Mouse (Mus musculus) neural tube, embryonic 10.5 days (tissue): ENCODE data around the gene Armc3.
"Not testable (repeated sequence)": the region's sequence is repeated elsewhere in the genome, so short reads cannot be mapped to it uniquely, and the experiment has no call there.

Experiments
- DNase-seq: peaks from one replicate; pipeline ENCODE4 v3.0.0-alpha.2; 2017; ENCODE audit warnings: low spot score; ENCODE audit errors: extremely low spot score

Gene Armc3

DNA sequence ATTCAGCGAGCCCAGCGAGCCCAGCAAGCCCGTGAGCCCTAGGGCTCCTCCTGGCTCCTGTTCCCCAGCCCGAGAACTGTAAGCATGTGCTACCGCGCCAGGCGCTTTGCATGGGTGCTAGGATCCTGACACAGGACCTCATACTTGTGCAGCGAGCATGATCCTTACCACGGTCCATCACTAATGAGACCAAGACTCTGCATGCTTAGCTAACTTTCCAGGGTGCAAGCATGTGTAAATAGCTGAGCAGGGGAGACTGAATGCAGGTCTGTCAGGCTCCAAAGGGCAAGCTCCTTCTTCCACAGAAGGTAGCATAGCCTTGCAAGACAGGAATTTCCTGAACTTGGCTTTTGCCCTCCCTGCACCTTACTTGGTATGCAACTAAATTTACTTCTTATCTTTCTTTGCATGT is 71.6 kb downstream of the Armc3 start:
- DNase-seq, result no peak

DNA sequence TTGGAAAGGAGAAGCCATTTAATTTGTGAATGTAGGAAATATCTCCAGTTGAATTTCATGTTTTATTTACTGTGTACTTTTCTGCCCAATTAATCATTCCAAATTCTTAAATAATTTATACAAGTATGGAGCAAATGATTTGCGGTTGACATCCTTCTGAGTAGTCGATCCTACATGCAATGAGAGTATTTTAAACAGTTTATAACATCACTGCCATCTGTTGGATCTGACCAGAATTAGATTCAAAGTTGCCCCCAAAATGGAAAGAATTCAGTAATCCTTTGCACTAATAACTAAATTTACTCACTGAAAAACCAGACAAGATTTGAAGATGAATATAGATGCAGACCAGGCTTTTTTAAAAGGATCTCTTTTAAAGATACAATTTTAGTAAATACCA is 75.5 kb downstream of the Armc3 start:
- DNase-seq, result no peak

DNA sequence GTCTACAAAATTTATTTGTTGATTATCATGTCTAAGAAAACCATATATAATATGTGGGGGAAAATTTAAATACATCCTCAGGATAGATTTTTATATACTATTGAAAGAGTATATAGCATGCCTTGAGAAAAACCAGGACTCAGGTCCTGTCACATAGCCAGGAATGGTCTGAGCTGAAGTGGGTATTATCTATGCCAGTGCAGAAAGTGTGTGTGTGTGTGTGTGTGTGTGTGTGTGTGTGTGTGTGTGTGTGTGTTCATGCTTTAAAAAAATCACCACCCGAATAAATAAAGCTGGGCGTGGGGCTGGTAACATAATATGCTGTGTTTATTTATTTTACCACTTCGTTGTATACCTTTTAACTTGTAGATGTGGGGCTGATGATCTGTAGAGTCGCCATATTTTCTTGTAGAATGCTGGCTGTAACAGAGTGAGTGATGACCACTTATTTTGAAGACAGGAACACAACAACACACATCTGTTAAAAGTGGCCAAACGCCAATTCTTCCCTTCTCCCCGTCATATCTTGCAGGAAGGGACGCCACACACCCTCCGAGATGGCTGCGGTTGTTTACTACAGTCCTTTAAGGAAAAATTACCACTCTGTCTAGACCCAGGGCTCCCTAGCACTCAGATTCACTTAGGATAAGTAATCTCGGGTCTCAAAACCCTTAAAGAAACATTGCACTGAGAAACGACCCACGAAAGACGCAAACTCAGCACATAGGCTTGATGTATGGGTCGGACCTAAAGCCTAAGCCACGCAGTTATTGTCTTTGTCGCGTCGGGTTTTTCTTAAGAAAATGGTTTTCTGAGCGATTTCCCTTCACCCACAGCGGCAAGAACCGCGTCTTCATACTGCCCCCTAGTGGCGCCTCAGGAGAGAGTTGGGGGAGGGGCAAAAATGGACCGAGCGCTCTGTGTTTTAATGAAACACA is 76.8 kb downstream of the Armc3 start:
- peak; percentile 82 for DNase-seq

DNA sequence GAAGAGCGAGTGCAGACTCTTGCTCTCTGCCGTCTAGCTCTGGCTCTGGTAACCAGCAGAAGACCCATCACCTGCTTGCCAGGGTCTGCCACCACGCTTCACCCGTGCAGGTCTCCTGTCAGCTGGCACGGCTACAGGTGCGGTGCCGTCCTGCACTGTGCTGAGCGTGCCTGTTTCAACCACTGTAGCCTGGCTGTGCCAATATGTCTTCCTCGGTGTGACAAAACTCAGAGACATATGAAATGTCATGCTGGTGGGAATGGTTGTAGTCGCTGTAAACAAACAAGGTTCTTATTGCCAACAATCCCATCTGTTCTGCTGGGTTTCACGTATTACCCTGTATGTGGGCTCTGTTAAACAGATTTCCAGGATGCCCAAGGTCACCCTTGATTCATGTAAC is 81.2 kb downstream of the Armc3 start:
- DNase-seq, result no peak

DNA sequence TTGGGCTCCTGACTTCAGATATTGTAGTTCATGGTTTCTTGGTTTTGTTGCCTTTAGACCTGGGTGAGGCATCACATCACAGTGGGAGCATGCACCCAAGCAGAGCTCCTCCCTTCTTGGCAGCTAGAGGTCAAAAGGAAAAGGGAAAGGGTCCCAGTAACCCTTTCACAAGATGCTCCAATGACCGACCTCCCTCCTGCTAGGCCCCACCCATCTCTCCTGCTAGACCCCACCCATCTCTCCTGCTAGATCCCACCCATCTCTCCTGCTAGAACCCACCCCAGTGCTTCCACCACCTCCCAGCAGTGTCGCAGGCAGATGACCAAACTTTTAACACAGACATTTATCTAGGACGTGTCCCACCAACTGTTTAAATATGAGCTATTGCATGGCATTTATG is 93.3 kb downstream of the Armc3 start:
- DNase-seq, result no peak

DNA sequence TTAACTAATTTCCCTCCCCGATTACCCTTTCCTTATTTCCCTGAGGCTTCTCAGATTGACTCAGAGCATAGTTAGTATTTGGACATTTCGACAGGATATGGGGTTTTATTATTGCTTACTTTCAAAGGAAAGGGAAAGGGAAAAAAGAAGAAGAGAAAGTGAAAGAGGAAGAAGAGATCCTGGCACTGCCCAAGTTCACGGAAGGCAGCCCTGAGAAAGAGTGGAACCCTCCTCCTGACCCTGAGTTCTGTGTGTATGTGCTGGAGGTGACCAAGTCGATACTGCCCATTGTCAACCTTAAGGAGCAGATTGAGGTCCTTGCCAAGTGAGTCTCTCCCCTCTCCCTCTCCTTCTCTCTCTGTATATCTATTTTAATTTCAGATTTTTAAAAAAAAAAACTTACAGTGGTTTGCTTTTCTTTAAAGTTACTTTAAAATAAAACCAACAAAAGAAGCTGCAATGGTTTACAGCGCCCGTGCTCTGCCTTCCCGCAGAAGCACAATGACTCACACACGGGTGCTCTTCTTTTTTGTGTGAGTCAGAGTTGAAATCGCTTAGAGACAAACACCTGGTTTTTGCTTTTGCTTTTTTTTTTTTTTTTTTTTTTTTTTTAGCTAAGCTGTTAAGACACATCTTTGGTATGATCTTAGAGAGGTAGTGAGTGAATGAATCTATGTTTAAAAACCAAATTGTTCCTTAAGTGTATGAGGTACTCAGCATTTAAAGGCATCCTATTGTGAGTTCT is 101.4 kb downstream of the Armc3 start:
- DNase-seq, result no peak

DNA sequence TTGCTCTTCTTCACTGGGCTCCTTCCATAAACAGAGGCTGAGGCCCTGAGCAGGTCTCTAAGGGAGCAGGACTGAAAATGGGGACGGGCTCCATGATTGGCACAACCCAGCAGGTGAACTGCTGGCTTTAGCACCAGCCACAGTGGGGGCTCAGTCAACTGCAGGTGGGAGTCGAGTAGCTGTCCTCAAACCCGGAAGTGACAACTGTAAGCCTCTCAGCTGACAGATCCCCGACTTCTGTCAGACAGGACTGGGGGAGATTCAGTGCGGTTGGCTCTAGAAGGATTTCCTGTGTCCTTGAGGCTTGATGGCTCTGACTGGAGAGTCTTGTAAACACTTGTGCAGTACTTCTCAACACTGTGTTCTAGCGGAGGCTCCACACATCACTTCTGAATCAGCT is 102.1 kb downstream of the Armc3 start:
- no peak for DNase-seq

DNA sequence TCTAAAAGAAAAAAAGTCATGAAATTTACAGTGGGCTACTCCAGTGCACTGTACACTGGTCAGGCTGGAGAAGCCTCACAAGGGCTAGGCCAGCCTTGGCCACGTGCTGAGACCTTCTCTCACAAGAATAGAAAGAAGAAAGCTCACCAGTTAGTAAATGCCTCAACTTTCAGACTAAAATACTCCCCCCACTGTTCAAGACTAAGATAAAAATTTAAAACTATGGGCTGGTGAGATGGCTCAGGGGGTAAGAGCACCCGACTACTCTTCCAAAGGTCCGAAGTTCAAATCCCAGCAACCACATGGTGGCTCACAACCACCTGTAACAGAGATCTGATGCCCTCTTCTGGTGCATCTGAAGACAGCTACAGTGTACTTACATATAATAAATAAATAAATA is 104.0 kb downstream of the Armc3 start:
- not testable (repeated sequence) for DNase-seq

DNA sequence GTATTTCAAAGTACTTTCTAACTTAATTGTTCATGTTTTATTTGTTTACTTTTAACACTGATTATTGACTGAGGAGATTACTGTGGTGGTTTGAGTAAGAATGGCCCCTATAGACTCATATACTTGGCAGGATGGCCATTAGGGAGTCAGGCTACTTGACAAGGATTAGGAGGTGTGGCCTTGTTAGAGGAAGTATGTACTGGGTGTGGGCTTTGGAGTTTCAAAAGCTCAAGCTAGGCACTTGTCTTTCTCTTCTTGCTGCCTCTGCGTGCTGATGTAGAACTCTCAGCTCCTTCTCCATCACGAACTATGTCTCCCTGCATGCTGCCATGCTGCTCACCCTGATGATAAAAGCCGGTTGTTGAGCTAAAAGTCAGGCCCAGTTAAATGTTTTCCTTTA is 111.4 kb downstream of the Armc3 start:
- DNase-seq, result no peak

DNA sequence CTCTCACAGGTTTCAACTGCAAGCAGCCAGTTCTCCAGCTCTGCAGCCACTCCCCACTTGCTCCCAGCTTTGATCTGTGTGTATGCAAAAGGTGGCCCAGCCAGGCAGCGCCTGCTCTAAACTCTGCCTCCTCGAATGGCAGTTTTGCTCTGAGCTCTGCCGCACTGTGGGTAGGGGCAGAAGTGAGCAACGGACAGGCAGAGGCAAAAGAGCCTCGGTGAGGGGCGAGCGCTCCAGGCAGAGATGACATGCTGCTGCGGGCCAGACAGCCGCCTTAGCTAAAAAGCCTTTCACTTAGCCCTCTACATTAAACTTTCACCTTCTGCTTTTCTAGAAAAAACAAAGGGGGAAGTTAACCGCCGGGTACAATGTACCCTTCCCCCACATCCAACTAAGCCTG is 117.0 kb downstream of the Armc3 start:
- no peak for DNase-seq

DNA sequence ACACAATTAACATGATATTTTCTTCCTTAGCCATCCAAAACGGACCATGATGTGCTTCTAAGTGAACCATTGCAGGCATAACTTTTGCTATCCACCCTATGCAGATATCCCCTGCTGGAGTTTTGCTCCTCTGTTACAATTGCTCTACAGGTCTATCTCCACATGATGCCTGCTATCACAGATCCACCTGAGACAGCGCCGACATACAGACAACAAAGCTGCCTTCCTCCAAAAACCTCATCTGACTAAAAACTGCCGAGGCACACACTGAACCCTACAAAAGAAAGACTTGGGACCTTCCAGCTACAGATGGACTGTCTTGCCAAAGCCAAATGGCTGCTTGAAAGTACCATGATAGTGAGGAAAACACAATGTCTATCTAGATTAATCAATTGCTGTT is 117.6 kb downstream of the Armc3 start:
- no peak for DNase-seq

DNA sequence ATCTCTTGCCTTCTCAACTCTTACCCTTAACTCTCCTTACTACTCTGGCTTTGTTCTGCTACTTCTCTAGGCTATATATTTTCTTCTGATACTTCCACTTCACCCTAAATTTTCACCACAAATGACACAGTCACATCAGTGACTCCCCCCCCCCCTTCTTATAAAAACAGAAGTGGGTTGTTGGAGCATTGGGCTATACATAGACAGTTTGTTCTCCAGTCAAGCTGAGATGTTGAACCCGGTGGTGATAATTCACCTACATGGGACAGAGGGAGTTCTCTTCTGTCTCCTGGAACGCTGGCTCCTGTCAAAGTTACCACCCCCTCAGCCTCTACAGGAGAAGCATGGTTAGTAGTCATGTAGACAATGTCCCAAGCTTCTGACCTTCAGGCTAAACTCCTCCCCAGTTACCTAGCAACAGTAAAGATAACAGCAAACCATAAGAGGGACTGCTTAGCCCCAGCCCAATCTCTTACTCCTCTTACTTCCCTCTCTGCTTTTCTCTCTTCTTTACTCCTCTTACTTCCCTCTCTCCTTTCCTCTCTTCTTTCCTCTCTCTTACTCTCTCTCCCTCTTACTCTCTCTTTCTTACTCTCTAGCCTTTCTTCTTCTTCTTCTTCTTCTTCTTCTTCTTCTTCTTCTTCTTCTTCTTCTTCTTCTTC is 118.2 kb downstream of the Armc3 start:
- not testable (repeated sequence) for DNase-seq

DNA sequence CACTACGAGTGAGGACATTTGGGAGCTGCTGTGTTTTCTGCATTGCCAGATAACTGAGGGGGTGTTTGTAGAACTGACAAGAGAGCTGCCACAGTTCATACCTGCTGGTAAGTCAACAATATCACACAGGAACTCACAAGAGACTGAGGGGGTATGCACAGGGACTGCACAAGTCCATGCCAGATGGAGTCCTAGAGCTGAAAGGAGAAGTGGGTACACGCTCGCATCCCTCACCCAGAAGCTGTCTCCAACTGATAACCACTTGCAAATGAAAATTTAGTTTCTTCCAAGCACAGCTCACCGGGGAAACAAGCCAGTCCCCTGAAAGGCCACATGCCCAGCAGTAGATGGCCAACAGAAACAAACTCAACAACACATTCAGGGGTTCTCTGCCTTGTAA is 119.4 kb downstream of the Armc3 start:
- no peak for DNase-seq

DNA sequence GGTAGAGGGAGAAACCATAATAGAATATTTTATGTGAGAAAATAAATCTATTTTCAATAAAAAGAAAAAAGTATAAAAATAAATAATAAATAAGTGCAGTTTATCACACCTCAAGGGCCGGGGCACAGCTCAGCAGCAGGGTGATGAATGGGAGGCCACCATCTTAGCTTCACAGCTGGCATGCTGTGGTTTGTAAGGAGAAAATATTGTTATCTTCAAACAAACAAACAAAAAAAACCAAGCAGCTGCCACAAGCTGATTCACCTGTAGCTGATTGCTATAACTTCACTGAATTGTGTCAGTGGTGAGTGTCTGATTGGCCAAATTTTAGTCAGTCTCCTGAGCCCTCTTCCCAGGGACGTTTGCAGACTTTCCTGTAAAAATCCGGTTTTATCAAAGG is 120.2 kb downstream of the Armc3 start:
- DNase-seq, result no peak

DNA sequence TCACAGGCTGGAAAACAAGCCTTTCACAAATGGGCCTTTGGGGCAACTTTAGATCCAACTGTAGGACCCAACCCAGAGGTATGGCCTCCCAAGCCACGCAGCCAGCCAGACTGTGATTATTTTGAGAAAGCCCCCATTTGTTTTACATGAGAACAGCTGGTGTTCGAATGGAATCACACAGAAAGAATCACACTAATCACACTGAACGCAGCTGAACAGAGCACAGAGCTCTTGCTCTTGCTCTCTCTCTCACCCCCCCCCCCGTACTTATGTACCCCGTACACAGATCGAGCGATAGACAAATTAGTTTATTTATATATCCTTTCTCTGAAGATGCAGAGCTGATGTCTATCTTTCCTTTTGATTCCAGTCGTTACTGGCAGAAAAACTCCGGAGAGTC is 123.3 kb downstream of the Armc3 start:
- DNase-seq, result no peak

DNA sequence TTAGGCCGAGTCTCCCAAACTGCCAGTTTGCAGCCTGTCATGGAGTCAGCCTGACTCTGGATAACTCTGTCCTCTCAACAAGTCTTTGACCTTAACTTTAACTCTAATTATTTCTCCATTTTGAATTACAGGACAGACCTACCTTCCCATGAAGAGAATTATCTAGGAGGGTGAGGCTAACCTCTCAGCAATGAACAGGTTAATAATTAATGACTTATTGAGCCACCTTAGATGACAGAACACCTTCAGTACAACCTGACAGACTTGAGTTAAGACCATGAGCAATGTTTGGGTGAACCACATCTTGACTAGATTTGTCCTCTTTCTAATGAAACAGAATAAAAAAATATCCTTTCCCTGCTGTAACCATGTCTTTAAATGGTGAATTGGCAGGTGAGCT is 127.3 kb downstream of the Armc3 start:
- no peak for DNase-seq

DNA sequence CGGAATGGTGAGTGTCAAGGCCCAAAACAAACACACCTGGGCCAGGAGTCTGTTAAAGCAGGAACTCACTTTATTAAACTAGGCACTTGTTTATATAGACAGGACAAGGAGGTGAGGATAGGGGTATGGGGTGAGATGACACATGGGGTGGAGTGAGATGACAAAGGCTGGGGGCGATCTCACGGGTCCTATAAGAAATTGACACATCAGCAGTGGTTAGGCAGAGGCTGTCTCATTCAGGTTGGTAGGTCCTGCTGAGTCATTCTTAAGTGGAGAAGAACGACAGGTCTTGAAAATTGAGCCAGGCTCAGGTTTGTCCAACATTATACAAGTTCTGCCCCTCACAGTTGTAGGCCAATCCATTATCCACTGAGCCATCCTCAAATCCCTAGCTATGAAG is 128.7 kb downstream of the Armc3 start:
- no peak for DNase-seq

DNA sequence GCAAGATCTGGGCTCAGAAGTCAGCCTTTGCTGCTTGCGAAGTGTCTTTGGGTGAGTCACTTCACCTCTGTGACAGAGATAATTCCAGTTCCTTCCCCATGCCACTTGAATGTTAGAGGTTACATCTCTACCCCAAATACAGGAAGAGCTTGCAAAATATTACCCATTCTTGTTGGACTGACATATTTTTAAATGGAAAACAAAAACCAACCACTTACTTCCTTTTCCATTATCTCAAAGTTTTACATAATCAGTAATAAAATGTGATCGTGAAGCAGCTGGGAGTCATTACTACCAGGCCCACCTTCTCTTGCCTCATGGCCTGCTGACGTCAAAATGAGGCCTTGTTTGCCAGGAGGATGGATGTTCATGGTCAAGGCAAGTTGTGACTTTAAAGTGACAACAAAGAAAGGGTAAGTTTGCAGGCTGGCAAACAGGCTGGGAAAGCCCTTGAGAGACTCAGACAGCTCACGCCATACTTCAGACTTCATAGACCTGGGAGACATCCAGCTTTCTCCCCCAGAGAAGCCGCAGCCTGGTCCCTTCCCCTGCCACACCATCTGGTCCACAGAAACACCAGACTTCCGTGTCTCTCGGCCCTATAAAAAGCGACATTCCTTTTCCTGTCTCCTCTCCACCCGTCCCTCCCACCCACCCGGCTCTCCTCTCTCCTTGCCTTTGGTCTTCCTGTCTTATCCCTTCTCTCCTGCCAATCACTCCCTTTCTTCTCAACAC is 145.0 kb downstream of the Armc3 start:
- no peak for DNase-seq

DNA sequence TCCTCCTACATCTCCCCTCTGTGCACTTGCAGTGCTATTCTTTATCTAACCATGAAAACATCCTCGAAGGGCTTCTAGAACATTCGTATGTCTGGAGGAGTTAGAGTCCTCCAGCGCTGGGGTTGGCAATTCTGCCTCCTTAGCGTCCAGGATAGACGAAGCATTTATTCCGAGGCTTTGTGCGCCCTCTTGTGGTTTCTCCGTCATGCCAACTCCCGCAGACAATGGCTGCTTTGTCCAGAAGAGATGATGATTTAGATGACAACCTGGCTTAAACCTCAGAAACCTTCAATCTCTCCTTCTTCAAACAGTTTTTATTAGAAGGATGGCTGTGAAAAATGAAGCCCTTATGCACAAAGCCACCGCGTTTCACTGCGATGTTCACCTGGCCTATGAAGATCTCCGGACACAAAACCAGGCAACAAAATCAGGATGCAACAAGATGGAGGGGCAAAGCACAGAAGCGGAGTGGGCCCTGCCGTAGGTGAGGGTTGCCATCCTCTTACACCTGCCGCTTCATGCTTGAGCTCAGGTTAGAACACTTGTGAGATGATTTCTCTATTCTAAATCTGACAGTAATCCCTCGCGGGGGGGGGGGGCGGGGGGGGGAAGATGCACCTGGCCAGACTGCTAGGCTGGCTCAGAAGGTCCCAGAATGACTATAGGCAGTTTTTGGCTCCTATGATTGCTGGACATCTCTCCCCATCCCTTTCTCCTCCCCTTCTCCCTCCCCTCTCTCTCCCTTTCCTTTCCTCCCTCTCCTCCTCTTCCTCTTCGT is 145.7 kb downstream of the Armc3 start:
- DNase-seq, result peak; percentile 82

DNA sequence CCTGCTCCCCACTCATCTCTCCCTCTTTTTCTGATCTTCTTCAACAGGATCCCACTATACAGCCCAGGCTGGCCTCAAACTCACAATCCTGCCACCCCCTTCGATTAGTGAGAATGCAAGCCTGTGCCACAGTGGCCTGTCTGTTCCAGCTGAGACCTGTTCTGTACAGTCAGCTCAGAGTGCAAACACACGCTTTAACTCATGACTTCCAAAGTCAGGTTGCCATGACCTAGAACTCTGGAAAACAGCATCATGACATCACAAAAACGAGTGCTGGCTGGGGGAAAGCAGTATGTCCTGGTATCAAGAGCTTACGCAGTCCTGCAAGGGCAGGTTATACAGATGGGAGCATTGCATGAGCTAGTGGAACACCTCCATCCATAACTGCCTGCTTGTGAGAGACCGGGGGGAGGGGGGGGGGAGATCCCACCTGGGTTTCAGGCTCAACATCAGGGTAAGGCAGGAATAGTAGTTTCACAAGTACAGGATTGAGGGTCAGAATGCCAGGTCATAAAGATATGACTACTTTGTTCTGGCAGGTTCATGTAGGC is 146.4 kb downstream of the Armc3 start:
- no peak for DNase-seq
